Mouse (Mus musculus) yolk sac, embryonic 10.5 days (tissue): Measurements from ENCODE around the gene Ntrk2.
A peak's percentile ranks its signal among the peaks of the same experiment; 100 is the strongest.
"Not testable (repeated sequence)": the region's sequence is repeated elsewhere in the genome, so short reads cannot be mapped to it uniquely, and the experiment has no call there.

Experiments used
- DNase-seq: peaks from one replicate; pipeline ENCODE4 v3.0.0-alpha.2; 2017; ENCODE audit warnings: low spot score

The Ntrk2 gene

GRCm38 (mm10) chr13:59040156-59040915 lies 234.0 kb downstream of the Ntrk2 start:
- no peak for DNase-seq

- no peak for DNase-seq
These were observed 234.8 kb downstream of the Ntrk2 start for GRCm38 (mm10) chr13:59041013-59041764.

- no peak for DNase-seq
These were observed 245.8 kb downstream of the Ntrk2 start for GRCm38 (mm10) chr13:59052188-59052587.

GRCm38 (mm10) chr13:59054331-59054730 lies 248.0 kb downstream of the Ntrk2 start:
- not testable (repeated sequence) for DNase-seq

GRCm38 (mm10) chr13:59056859-59057258 lies 250.5 kb downstream of the Ntrk2 start:
- DNase-seq: no peak

GRCm38 (mm10) chr13:59057886-59058285 lies 251.5 kb downstream of the Ntrk2 start:
- no peak for DNase-seq

GRCm38 (mm10) chr13:59059118-59059517 lies 252.7 kb downstream of the Ntrk2 start:
- no peak for DNase-seq

GRCm38 (mm10) chr13:59065677-59066076 lies 259.3 kb downstream of the Ntrk2 start:
- DNase-seq: no peak

- peak; percentile 64 for DNase-seq
These were observed 267.4 kb downstream of the Ntrk2 start for GRCm38 (mm10) chr13:59073635-59074256.

GRCm38 (mm10) chr13:59076489-59076888 lies 270.1 kb downstream of the Ntrk2 start:
- no peak for DNase-seq

GRCm38 (mm10) chr13:59079761-59080461 lies 273.5 kb downstream of the Ntrk2 start:
- DNase-seq: no peak

- DNase-seq: no peak
These were observed 274.1 kb downstream of the Ntrk2 start for GRCm38 (mm10) chr13:59080468-59080867.

- no peak for DNase-seq
These were observed 282.6 kb downstream of the Ntrk2 start for GRCm38 (mm10) chr13:59089016-59089415.

GRCm38 (mm10) chr13:59091138-59091971 lies 285.0 kb downstream of the Ntrk2 start:
- no peak for DNase-seq

GRCm38 (mm10) chr13:59092045-59092857 lies 285.9 kb downstream of the Ntrk2 start:
- DNase-seq: no peak

- peak; percentile 8 for DNase-seq
These were observed 286.4 kb downstream of the Ntrk2 start for GRCm38 (mm10) chr13:59092858-59093154.

GRCm38 (mm10) chr13:59094722-59095121 lies 288.4 kb downstream of the Ntrk2 start:
- no peak for DNase-seq

- no peak for DNase-seq
These were observed 289.5 kb downstream of the Ntrk2 start for GRCm38 (mm10) chr13:59095811-59096391.

GRCm38 (mm10) chr13:59100086-59100485 lies 293.7 kb downstream of the Ntrk2 start:
- no peak for DNase-seq

GRCm38 (mm10) chr13:59107791-59108190 lies 301.4 kb downstream of the Ntrk2 start:
- not testable (repeated sequence) for DNase-seq
